Mouse (Mus musculus): ENCODE results near the gene Rimklb. TPM values are rescaled to one million over a fixed set of nuclear protein-coding genes. Genes with fewer than 3 reads are reported as not detected.

Rimklb gene
- polyA plus RNA-seq, 1 experiment = not detected

DNA sequence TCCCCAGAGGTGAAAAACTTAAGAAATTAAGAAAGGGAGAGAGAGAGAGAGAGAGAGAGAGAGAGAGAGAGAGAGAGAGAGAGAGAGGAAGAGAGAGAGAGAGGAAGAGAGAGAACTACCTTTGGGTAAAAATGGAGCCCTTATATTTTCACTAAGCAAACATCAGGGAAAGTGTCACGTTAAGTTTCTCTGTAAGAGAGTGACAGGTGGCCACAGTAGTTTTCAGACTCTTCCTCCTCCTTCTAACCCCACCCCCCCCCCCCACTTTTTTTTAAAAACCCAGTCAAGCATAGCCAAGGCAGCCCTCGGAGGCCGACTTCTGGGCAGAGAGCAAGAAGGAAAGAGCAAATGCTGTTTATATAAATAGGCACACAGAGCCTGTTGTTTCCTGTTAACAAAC is 35.5 kb upstream of the Rimklb start:
- TF ChIP-seq POLR2A (IDR thresholded peaks at IDR 0.05; ENCODE audit: low read depth, low read length) = no peak
- no peak for TF ChIP-seq CTCF (IDR thresholded peaks at IDR 0.05; ENCODE audit: extremely low read depth, insufficient read depth, insufficient read length, insufficient replicate concordance)
- Histone ChIP-seq H3K36me3 (ENCODE audit: control insufficient read depth, insufficient read depth, low read length) (no peaks in the 10 kb centered on the region), H3K27ac (ENCODE audit: insufficient read depth, low read length) (no peak overlapping the region), H3K27me3 (ENCODE audit: control insufficient read depth, insufficient read depth, low read length) (no peaks in the 10 kb centered on the region), H3K4me1 (ENCODE audit: control insufficient read depth, insufficient read depth, insufficient read length) (peaks cover 4% of the 10 kb centered on the region; the same call in 1 of the 2 replicates), H3K4me3 (ENCODE audit: extremely low read depth, insufficient read depth, insufficient read length) (no peak overlapping the region)
- WGBS = 12% methylated on average over 3 of the region's 3 CpGs
- DNase-seq (ENCODE audit: low read depth in 1 of 2, low spot score in 2 of 2) = no peak

DNA sequence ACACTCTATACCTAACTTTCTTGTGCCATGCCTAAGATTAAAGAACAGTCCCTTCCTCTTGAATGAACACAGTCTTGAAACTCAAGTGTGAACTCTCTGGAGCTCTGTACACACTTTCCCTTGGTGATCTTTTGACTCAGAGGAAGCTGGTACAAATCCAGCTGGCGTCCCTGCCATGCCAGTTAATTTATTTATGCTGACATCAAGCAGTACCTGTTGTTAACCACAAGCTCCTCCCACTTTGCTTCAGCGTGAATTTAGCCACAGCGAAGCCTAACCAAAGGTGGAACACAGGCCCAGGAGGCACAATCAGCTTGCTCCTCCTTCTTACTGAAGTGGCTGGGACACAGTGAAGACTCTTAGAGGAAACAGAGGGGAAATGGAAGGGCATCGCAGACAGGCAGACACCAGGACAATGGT is 34.3 kb upstream of the Rimklb start:
- H3K27ac ChIP-seq (ENCODE audit: insufficient read depth, low read length) = no peak overlapping the region
- H3K27me3 ChIP-seq (ENCODE audit: control insufficient read depth, insufficient read depth, low read length) = no peaks in the 10 kb centered on the region
- H3K36me3 ChIP-seq (ENCODE audit: control insufficient read depth, insufficient read depth, low read length) = no peaks in the 10 kb centered on the region
- peak overlapping the region; percentile 20; the same call in 1 of the 2 replicates for H3K4me3 ChIP-seq (ENCODE audit: extremely low read depth, insufficient read depth, insufficient read length)
- WGBS = 2% methylated on average over 4 of the region's 4 CpGs
- peaks cover 4% of the 10 kb centered on the region; the same call in 1 of the 2 replicates for H3K4me1 ChIP-seq (ENCODE audit: control insufficient read depth, insufficient read depth, insufficient read length)
- TF ChIP-seq POLR2A (IDR thresholded peaks at IDR 0.05; ENCODE audit: low read depth, low read length) = no peak
- no peak for TF ChIP-seq CTCF (IDR thresholded peaks at IDR 0.05; ENCODE audit: extremely low read depth, insufficient read depth, insufficient read length, insufficient replicate concordance)
- peak; percentile 22 to 28 for DNase-seq (ENCODE audit: low read depth in 1 of 2, low spot score in 2 of 2)

DNA sequence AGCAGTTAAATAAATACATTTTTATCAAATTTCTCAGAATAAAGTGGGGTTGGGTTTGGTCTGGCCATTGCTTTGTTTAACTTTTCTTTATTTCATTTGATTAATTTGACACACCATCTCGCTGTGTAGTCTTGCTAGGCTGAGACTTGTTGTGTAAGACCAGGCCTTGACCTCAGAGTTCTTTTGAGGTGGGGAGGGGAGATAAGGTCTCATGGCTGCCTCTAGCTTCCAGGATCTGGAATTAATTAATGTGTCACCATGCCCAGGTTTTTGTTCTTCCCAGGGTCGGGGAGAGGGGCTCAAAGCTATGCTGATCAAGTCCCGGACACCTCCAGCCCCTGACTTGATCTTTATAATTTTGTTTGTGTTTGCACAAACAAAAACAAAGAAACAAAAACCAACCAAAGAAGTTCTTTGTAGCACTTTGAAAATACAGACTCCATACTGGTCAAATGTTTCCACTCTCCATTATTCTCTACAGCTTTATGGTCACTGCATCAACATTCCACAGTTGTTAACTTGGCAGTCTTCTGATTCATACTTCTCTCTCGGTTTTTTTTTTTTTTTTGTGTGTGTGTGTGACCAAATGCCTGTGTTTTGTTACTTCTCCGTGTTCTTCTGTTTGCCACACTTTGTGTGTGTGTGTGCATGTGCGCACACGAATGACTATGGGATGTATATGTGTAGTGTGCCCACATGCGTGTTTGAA is 33.1 kb upstream of the Rimklb start:
- DNase-seq (ENCODE audit: low read depth in 1 of 2, low spot score in 2 of 2) = no peak
- Histone ChIP-seq H3K4me1 (ENCODE audit: control insufficient read depth, insufficient read depth, insufficient read length) (peaks cover 4% of the 10 kb centered on the region; the same call in 1 of the 2 replicates), H3K36me3 (ENCODE audit: control insufficient read depth, insufficient read depth, low read length) (no peaks in the 10 kb centered on the region), H3K4me3 (ENCODE audit: extremely low read depth, insufficient read depth, insufficient read length) (no peak overlapping the region), H3K27ac (ENCODE audit: insufficient read depth, low read length) (no peak overlapping the region), H3K27me3 (ENCODE audit: control insufficient read depth, insufficient read depth, low read length) (0 out of 2 replicates have a peak, but pooled peaks cover 2% of the 10 kb centered on the region)
- WGBS = 85% methylated on average over 8 of the region's 8 CpGs
- TF ChIP-seq POLR2A (IDR thresholded peaks at IDR 0.05; ENCODE audit: low read depth, low read length) = no peak

DNA sequence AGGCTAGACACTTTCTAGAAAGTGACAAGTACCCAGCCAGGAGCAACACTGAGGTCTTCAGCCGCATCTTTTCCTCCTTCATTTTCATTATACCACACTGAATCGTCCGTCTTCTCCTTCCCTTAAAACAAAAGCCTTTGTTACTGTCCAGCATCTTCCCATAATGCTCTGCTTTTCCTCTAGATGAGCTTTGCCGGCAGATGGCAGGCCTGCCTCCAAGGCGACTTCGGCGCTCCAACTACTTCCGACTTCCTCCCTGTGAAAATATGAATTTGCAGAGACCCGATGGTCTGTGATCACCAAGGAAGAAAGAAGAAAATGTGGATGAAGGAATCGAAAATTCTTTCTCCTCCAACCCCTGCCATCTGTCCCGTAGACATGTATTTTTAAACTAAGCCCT is 29.6 kb upstream of the Rimklb start:
- no peak overlapping the region for H3K27ac ChIP-seq (ENCODE audit: insufficient read depth, low read length)
- TF ChIP-seq CTCF (IDR thresholded peaks at IDR 0.05; ENCODE audit: extremely low read depth, insufficient read depth, insufficient read length, insufficient replicate concordance) = no peak
- TF ChIP-seq POLR2A (IDR thresholded peaks at IDR 0.05; ENCODE audit: low read depth, low read length) = no peak
- H3K27me3 ChIP-seq (ENCODE audit: control insufficient read depth, insufficient read depth, low read length) = 0 out of 2 replicates have a peak, but pooled peaks cover 2% of the 10 kb centered on the region
- 80% methylated on average over 11 of the region's 11 CpGs for WGBS
- no peak for DNase-seq (ENCODE audit: low read depth in 1 of 2, low spot score in 2 of 2)
- H3K4me1 ChIP-seq (ENCODE audit: control insufficient read depth, insufficient read depth, insufficient read length) = peaks cover 2% of the 10 kb centered on the region; the same call in 1 of the 2 replicates
- no peak overlapping the region for H3K4me3 ChIP-seq (ENCODE audit: extremely low read depth, insufficient read depth, insufficient read length)
- H3K36me3 ChIP-seq (ENCODE audit: control insufficient read depth, insufficient read depth, low read length) = no peaks in the 10 kb centered on the region

DNA sequence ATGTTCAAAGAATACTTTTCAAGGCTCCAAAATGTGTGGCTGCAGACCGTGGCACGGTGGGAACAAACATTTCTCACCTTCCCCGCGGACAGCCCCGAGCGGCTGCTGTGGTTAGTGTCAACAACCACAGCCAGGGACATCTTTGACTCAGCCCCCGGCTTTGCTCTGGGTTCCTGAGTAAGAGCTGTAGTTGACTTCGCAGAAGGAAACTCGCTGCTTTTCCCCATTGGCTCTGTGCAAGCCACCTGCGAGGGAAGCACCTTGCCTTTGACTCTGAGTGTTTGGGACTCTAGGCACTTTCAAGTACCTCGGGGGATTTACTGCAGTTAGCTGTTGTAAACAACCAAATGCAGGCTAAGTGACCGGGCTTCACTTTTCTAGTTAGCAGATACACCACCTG is 29.0 kb upstream of the Rimklb start:
- Histone ChIP-seq H3K36me3 (ENCODE audit: control insufficient read depth, insufficient read depth, low read length) (no peaks in the 10 kb centered on the region), H3K27ac (ENCODE audit: insufficient read depth, low read length) (no peak overlapping the region), H3K4me3 (ENCODE audit: extremely low read depth, insufficient read depth, insufficient read length) (no peak overlapping the region), H3K4me1 (ENCODE audit: control insufficient read depth, insufficient read depth, insufficient read length) (no peaks in the 10 kb centered on the region), H3K27me3 (ENCODE audit: control insufficient read depth, insufficient read depth, low read length) (0 out of 2 replicates have a peak, but pooled peaks cover 2% of the 10 kb centered on the region)
- peak in 1 of 2 experiments; percentile 9 for DNase-seq (ENCODE audit: low read depth in 1 of 2, low spot score in 2 of 2)
- 10% methylated on average over 12 of the region's 12 CpGs for WGBS
- TF ChIP-seq POLR2A (IDR thresholded peaks at IDR 0.05; ENCODE audit: low read depth, low read length) (no peak), CTCF (IDR thresholded peaks at IDR 0.05; ENCODE audit: extremely low read depth, insufficient read depth, insufficient read length, insufficient replicate concordance) (no peak)

DNA sequence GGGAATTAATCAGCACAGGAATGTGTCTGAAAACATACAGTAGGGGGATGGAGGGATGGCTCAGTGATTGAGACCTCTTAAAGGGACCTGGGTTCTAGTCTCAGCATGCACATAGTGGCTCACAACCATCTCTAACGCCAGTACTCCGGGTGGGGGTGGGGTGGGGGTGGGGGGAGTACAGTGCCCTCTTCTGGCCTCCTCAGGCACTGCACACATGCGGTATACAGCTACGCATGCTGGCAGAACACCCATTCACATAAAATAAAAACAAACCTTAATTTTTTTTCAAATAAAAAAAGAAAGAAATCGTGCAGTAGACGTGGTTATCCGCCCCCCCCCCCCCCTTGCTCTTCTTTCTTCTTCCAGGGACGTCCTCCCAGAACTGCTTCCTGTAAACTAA is 24.7 kb upstream of the Rimklb start:
- no peak for TF ChIP-seq POLR2A (IDR thresholded peaks at IDR 0.05; ENCODE audit: low read depth, low read length)
- TF ChIP-seq CTCF (IDR thresholded peaks at IDR 0.05; ENCODE audit: extremely low read depth, insufficient read depth, insufficient read length, insufficient replicate concordance) = no peak
- Histone ChIP-seq H3K4me1 (ENCODE audit: control insufficient read depth, insufficient read depth, insufficient read length) (no peaks in the 10 kb centered on the region), H3K27me3 (ENCODE audit: control insufficient read depth, insufficient read depth, low read length) (0 out of 2 replicates have a peak, but pooled peaks cover 2% of the 10 kb centered on the region), H3K4me3 (ENCODE audit: extremely low read depth, insufficient read depth, insufficient read length) (no peak overlapping the region), H3K36me3 (ENCODE audit: control insufficient read depth, insufficient read depth, low read length) (no peaks in the 10 kb centered on the region), H3K27ac (ENCODE audit: insufficient read depth, low read length) (no peak overlapping the region)
- no peak for DNase-seq (ENCODE audit: low read depth in 1 of 2, low spot score in 2 of 2)
- 89% methylated on average over 8 of the region's 8 CpGs for WGBS

DNA sequence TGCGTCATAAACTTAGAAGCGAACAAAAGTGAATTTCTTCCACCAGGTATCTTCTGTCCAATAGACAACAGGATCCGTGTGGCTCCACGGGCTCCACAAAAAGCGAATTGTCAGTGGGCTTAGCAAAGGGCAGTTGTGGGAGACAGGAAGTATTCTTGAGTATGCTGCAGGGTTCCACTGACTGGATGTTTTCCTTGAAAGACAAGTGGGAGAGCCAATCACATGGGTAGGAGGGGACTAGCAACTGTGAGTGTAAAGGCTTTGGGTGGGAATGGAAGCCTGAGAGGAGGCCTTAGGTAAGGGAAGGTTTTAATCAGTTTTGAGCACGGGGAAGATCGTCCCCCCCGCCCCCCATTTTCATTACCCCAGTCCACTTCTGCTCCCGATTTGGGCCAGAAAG is 24.0 kb upstream of the Rimklb start:
- Histone ChIP-seq H3K4me3 (ENCODE audit: extremely low read depth, insufficient read depth, insufficient read length) (no peak overlapping the region), H3K4me1 (ENCODE audit: control insufficient read depth, insufficient read depth, insufficient read length) (no peaks in the 10 kb centered on the region), H3K27ac (ENCODE audit: insufficient read depth, low read length) (no peak overlapping the region), H3K27me3 (ENCODE audit: control insufficient read depth, insufficient read depth, low read length) (0 out of 2 replicates have a peak, but pooled peaks cover 1% of the 10 kb centered on the region), H3K36me3 (ENCODE audit: control insufficient read depth, insufficient read depth, low read length) (no peaks in the 10 kb centered on the region)
- 81% methylated on average over 9 of the region's 9 CpGs for WGBS
- TF ChIP-seq CTCF (IDR thresholded peaks at IDR 0.05; ENCODE audit: extremely low read depth, insufficient read depth, insufficient read length, insufficient replicate concordance) = no peak
- TF ChIP-seq POLR2A (IDR thresholded peaks at IDR 0.05; ENCODE audit: low read depth, low read length) = no peak
- DNase-seq (ENCODE audit: low read depth in 1 of 2, low spot score in 2 of 2) = no peak

All from spleen, adult 2 months (tissue).